Mouse (Mus musculus) frontal cortex, postnatal 36 days (tissue): ENCODE measurements around the gene Usp39.
A peak's percentile ranks its signal among the peaks of the same experiment; 100 is the strongest.

Source experiments
- DNase-seq, 2 experiments: peaks; one replicate each; pipeline ENCODE4 v3.0.0; 2022; ENCODE audit warnings: low spot score in 2 of 2

The Usp39 gene

GRCm38 (mm10) chr6:72371571-72371970 is 26.6 kb upstream of the Usp39 start:
- no peak for DNase-seq

- peak in 1 of 2 experiments; percentile 51 for DNase-seq
These were observed 26.2 kb upstream of the Usp39 start for GRCm38 (mm10) chr6:72371147-72371546.

GRCm38 (mm10) chr6:72370091-72370490 is 25.1 kb upstream of the Usp39 start:
- DNase-seq = no peak

- DNase-seq = no peak
These were observed 24.6 kb upstream of the Usp39 start for GRCm38 (mm10) chr6:72369557-72369956.

GRCm38 (mm10) chr6:72367460-72367974 is 22.5 kb upstream of the Usp39 start:
- DNase-seq = no peak

- no peak for DNase-seq
These were observed 22.0 kb upstream of the Usp39 start, which contains the start of gene Rnf181 for GRCm38 (mm10) chr6:72366844-72367443. TSS of gene Rnf181 (minus strand) at chr6:72366956.

GRCm38 (mm10) chr6:72366304-72366703 is 21.3 kb upstream of the Usp39 start:
- no peak for DNase-seq

- no peak for DNase-seq
These were observed 20.0 kb upstream of the Usp39 start for GRCm38 (mm10) chr6:72364985-72365384.

GRCm38 (mm10) chr6:72364009-72364408 is 19.0 kb upstream of the Usp39 start:
- DNase-seq = no peak

GRCm38 (mm10) chr6:72362132-72363028 is 17.4 kb upstream of the Usp39 start:
- peak; percentile 96 to 97 for DNase-seq

GRCm38 (mm10) chr6:72361121-72361551 is 16.2 kb upstream of the Usp39 start:
- no peak for DNase-seq

- DNase-seq = no peak
These were observed 15.6 kb upstream of the Usp39 start for GRCm38 (mm10) chr6:72360599-72360935.

GRCm38 (mm10) chr6:72359891-72360598 is 15.1 kb upstream of the Usp39 start:
- DNase-seq = no peak

GRCm38 (mm10) chr6:72359343-72359742 is 14.4 kb upstream of the Usp39 start:
- DNase-seq = no peak

- no peak for DNase-seq
These were observed 13.2 kb upstream of the Usp39 start for GRCm38 (mm10) chr6:72358086-72358764.

GRCm38 (mm10) chr6:72357164-72358079 is 12.4 kb upstream of the Usp39 start:
- no peak for DNase-seq

- no peak for DNase-seq
These were observed 11.1 kb upstream of the Usp39 start for GRCm38 (mm10) chr6:72356001-72356532.

GRCm38 (mm10) chr6:72355066-72355911 is 10.3 kb upstream of the Usp39 start, which contains the start of gene Tmem150a:
TSS of gene Tmem150a (plus strand) at chr6:72355447.
- DNase-seq = peak; percentile 70 to 72

- DNase-seq = no peak
These were observed 9.0 kb upstream of the Usp39 start for GRCm38 (mm10) chr6:72354025-72354424.
